Mouse (Mus musculus) limb, embryonic 12.5 days (tissue): ENCODE measurements at regions not wholly inside any gene's neighbourhood (a gene's known extent, or its start where the extent isn't known, plus 50 kb on each side); places are given as distances from the start of the nearest gene placed in this dataset.
"Not testable (repeated sequence)": the region's sequence is repeated elsewhere in the genome, so short reads cannot be mapped to it uniquely, and the experiment has no call there.

Source experiments
- ATAC-seq: fragments of 200-750 bp; cut with Nextera tagmentation; 2 replicates; pipeline ENCODE4 v1.8.0; 2017; ENCODE audit warnings: low read depth, moderate TSS enrichment; ENCODE audit not compliant: insufficient number of reproducible peaks, insufficient read depth, low FRiP score, low TSS enrichment
- H3K27ac ChIP-seq: fragments of 300-500 bp; sonication (generic); 2 replicates; pipeline ENCODE4 v1.5.1; 2016; ENCODE audit warnings: mild to moderate bottlenecking, moderate library complexity
- H3K27me3 ChIP-seq: fragments of 300-500 bp; sonication (generic); 2 replicates; pipeline ENCODE4 v1.6.1; 2016; ENCODE audit warnings: mild to moderate bottlenecking, moderate library complexity
- H3K36me3 ChIP-seq: fragments of 300-500 bp; sonication (generic); 2 replicates; pipeline ENCODE4 v1.6.1; 2016; ENCODE audit warnings: mild to moderate bottlenecking, moderate library complexity
- H3K4me1 ChIP-seq: fragments of 300-500 bp; sonication (generic); replicated peaks from 2 replicates; pipeline ENCODE4 v1.6.1; 2016
- H3K4me2 ChIP-seq: fragments of 300-500 bp; sonication (generic); 2 replicates; pipeline ENCODE4 v1.6.1; 2016; ENCODE audit warnings: mild to moderate bottlenecking, moderate library complexity
- H3K4me3 ChIP-seq: fragments of 300-500 bp; sonication (generic); replicated peaks from 2 replicates; pipeline ENCODE4 v1.5.1; 2016; ENCODE audit warnings: mild to moderate bottlenecking
- H3K9ac ChIP-seq: fragments of 300-500 bp; sonication (generic); replicated peaks from 2 replicates; pipeline ENCODE4 v1.6.1; 2016; ENCODE audit warnings: mild to moderate bottlenecking, moderate library complexity
- H3K9me3 ChIP-seq: fragments of 300-500 bp; sonication (generic); 2 replicates; pipeline ENCODE4 v1.6.1; 2016; ENCODE audit warnings: mild to moderate bottlenecking, moderate library complexity
- WGBS: fragments of 180-500 bp; shearing (Covaris S2); methylation state at CpG from one replicate; pipeline ENCODE4 v1.1.7; 2016; 5-methylcytosine and 5-hydroxymethylcytosine counted together

DNA sequence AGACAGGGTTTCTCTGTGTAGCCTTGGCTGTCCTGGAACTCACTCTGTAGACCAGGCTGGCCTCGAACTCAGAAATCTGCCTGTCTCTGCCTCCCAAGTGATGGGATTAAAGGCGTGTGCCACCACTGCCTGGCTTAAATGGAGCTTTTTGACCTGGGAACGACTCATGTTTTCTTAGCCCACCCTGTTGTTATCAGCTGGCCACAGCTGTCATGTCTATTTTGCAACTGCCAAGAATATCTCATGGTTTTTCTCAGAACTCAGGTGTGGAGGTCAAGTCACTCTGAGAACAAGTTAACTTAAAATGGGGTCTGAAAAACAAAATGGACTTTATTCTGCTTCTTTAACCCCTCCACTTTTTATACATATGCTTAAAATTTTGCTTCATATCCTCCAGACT, 98.9 kb upstream of the Ppp6c start:
- 75% methylated on average over 3 of the region's 3 CpGs for WGBS
- not testable (repeated sequence) for H3K4me2 ChIP-seq, H3K27ac ChIP-seq, H3K9me3 ChIP-seq, H3K9ac ChIP-seq, H3K4me1 ChIP-seq, H3K36me3 ChIP-seq, ATAC-seq, H3K4me3 ChIP-seq, H3K27me3 ChIP-seq

DNA sequence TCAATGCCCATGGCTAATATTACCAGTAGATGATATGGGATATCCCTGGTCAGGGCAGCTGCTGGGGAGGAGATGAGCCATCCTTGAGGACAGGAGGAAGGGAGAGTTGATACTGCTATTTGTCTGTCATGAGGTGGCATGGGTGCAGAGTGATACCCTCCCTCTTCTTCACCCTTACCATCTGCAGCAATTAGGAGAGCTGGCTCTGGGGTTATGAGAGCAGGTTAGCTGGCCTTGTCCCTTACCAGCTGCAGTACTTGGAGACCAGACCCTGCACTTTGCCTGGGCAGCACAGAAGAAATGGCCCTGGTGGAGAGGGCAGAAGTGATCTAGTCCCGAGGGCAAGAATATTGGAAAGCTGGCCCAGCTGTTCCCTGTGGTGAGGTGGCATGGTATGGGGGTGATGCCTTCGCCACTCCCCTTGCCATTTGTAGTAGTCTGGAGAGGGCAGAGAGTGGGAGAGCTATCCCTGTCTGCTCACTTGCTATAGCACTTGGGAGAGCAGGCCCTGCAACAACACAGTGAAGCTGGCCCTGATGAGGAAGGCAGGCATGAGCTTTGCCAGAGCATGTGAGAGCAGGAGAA, 73.6 kb upstream of the Ppp6c start:
- WGBS = 72% methylated on average over 2 of the region's 2 CpGs
- H3K9me3 ChIP-seq = no peaks in the 10 kb centered on the region
- H3K9ac ChIP-seq = no peak overlapping the region
- no peak overlapping the region for H3K27ac ChIP-seq
- no peak for ATAC-seq
- no peak overlapping the region for H3K4me2 ChIP-seq
- no peaks in the 10 kb centered on the region for H3K36me3 ChIP-seq
- H3K4me3 ChIP-seq = no peak overlapping the region
- no peaks in the 10 kb centered on the region for H3K27me3 ChIP-seq
- no peaks in the 10 kb centered on the region for H3K4me1 ChIP-seq

DNA sequence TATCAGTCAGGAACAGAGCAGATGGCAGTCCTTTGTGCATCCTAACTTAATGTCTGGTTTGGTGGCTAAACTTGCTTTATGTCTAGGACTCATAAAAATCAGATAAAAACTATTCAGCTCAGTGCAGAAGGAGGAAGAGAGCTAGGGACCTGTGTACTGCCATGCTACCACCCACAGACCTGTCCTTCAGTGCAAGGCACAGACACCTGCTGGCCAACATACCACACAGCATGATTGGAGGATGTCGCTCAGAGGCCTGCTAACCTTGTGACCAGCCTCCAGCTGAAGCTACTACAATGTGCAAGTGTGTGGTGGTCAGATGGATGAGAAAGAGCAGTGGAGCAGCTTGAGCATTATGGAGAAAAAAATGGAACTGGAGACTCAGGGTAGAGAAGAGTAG, 73.0 kb upstream of the Ppp6c start:
- no peaks in the 10 kb centered on the region for H3K27me3 ChIP-seq
- H3K4me1 ChIP-seq = no peaks in the 10 kb centered on the region
- 83% methylated on average over 1 of the region's 1 CpGs for WGBS
- no peak overlapping the region for H3K9ac ChIP-seq
- no peak for ATAC-seq
- no peaks in the 10 kb centered on the region for H3K9me3 ChIP-seq
- H3K27ac ChIP-seq = no peak overlapping the region
- no peaks in the 10 kb centered on the region for H3K36me3 ChIP-seq
- no peak overlapping the region for H3K4me3 ChIP-seq
- H3K4me2 ChIP-seq = no peak overlapping the region

DNA sequence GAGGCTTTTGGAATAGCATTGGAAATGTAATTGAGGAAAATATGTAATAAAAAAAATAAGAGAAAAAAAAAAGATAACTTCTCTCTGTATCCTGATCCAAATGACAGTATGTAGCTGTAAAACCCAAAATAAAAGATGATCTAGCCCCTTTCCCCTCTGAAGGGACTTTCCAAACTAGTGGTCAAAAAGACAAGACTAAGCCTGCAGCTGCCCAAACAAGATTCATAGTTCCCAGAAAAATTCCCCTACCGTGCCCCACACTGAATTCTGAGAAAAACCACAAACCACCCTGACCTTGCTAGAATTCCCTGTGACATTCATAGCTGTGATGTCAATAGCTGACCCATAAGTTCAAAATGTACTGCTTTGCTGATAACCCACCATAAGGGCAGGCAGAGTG, 69.2 kb upstream of the Ppp6c start:
- ATAC-seq = no peak
- no peaks in the 10 kb centered on the region for H3K27me3 ChIP-seq

DNA sequence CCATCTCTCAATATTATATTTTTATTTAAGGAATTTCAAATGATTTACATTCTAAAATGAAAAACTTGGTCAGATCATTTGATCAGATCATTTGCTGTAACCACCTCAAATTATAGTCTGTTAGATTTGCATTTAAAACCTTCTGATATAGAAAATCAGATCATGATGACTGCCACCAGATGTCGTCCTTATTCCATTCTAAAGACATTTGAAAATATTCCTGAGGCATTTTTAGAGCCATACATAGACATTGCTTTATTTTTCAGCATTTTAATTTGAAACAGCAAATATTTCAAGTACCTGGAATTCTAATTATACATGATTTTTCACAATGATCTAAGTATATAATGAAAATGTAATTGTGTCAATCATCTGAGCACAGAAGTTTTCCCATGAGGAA, 52.0 kb upstream of the Ppp6c start:
- no peaks in the 10 kb centered on the region for H3K4me1 ChIP-seq
- 60% methylated on average over 1 of the region's 1 CpGs for WGBS
- no peak for ATAC-seq
- no peaks in the 10 kb centered on the region for H3K9me3 ChIP-seq
- no peak overlapping the region for H3K4me3 ChIP-seq
- no peak overlapping the region for H3K4me2 ChIP-seq
- H3K36me3 ChIP-seq = no peaks in the 10 kb centered on the region
- no peak overlapping the region for H3K27ac ChIP-seq
- no peaks in the 10 kb centered on the region for H3K27me3 ChIP-seq
- no peak overlapping the region for H3K9ac ChIP-seq

More for the DNA sequence above, 69.2 kb upstream of the Ppp6c start:
- no peaks in the 10 kb centered on the region for H3K4me1 ChIP-seq
- no peak overlapping the region for H3K4me2 ChIP-seq
- WGBS = 86% methylated on average over 1 of the region's 1 CpGs
- no peak overlapping the region for H3K4me3 ChIP-seq
- H3K27ac ChIP-seq = no peak overlapping the region
- no peaks in the 10 kb centered on the region for H3K9me3 ChIP-seq
- no peaks in the 10 kb centered on the region for H3K36me3 ChIP-seq
- H3K9ac ChIP-seq = no peak overlapping the region
